Mouse (Mus musculus): ENCODE measurements around the gene Hrh1. TPM values are rescaled to one million over a fixed set of nuclear protein-coding genes. Genes with fewer than 3 reads are reported as not detected.

The Hrh1 gene
- 0.75 TPM in 1 of 2 replicates, not detected in the other for polyA plus RNA-seq (2012; ENCODE audit: insufficient read depth, insufficient read length, missing spikeins)

DNA sequence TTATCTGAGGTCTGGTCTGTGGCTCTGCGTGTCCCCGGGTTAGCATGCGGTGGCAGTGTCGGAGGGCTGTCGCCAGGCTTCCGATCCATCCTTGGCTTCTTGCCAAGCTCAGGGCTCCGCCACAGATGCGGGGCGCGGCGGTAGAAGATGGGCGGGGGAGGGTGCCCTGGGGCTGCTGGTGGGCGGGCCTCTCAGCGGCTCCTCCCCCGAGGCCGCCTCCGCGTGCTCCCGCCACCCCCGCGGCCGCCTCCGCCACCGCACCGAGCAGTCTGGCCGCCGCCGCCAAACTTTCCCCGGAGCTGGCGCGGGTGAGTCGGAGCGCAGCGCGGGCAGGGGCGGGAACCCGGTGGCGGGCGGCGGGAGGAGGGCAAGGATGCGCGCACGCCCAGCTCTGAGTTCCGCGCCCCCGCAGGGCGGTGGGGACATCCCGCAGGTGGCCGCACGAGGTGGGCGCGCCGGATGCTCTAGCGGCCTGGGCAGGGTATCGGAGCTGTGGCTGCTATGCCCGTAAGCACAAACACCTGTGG lies at the start of gene Hrh1:
Gene Hrh1 (plus strand): TSS at position 246 of the 527 bp plus-strand sequence.
- H3K4me3 ChIP-seq (ENCODE audit: insufficient read depth, low read depth, low read length), result peak within 1 kb of the TSS; percentile 43
- peak within 1 kb of the TSS; percentile 39; the same call in 1 of the 2 replicates for H3K27ac ChIP-seq (replicated peaks; ENCODE audit: low read depth, low read length)
- no peaks in the 10 kb centered on the region for H3K4me1 ChIP-seq (ENCODE audit: control insufficient read depth, insufficient read depth, insufficient read length, low read length)

DNA sequence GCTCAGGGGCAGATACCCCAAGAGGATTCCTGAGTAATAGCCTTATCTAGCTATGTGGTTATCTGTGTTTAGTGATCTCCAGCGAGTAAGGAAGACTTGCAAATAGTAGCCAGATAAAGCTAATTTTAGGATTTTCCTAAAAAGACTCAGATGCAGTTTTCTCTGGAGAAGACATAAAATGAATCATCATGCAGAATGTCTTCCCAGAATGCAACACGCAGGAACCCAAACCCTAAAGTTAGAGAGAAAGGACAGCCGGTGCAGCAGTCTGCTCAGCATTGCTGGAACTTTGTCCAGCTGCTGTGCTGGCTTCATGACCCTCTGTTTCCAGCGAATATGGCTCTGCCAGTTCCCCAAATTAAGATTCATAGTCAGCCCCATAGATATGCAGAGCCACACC lies 43.1 kb upstream of the Hrh1 start:
- Histone ChIP-seq H3K27ac (replicated peaks; ENCODE audit: low read depth, low read length) (no peak overlapping the region), H3K4me3 (ENCODE audit: insufficient read depth, low read depth, low read length) (no peak overlapping the region), H3K4me1 (ENCODE audit: control insufficient read depth, insufficient read depth, insufficient read length, low read length) (0 out of 2 replicates have a peak, but pooled peaks cover 4% of the 10 kb centered on the region)

DNA sequence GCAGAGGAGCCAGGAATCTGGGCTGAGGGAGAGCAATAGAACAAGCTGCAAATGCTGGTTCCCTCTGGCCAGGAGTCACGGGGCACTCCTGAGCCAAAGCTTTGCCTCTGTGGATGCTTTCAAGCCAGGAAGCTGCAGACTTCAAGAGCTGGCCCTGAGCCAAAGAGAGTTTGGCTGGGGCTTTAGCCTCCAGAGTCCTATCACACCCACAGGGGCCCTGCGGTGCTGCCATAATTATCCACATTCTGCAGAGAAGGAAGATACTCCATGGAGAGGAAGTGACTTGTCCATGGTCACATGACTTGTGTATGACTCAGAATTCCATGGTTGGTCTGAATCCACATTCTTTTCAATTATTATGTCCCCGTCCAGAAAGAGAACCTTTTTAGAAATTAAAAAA lies 39.6 kb upstream of the Hrh1 start:
- Histone ChIP-seq H3K27ac (replicated peaks; ENCODE audit: low read depth, low read length) (no peak overlapping the region), H3K4me3 (ENCODE audit: insufficient read depth, low read depth, low read length) (no peak overlapping the region), H3K4me1 (ENCODE audit: control insufficient read depth, insufficient read depth, insufficient read length, low read length) (0 out of 2 replicates have a peak, but pooled peaks cover 4% of the 10 kb centered on the region)

DNA sequence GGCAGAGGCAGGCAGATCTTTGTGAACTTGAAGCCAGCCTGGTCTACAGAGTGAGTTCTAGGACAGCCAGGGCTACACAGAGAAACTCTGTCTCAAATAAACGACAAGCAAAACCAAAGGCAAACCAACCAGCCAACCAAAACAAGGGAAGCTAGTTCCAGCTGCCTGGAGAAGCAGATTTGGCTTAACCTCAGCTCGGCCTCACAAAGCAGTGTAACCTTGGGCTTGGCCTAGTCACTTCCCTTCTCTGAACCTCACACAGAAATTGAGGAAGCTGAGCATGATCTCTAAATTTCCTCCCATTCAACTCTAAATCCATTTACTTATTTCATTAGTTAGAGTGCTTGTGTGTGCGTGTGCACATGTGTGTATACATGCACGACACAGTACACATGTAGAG lies 35.4 kb upstream of the Hrh1 start:
- Histone ChIP-seq H3K4me1 (ENCODE audit: control insufficient read depth, insufficient read depth, insufficient read length, low read length) (peaks cover 6% of the 10 kb centered on the region; the same call in 1 of the 2 replicates), H3K27ac (replicated peaks; ENCODE audit: low read depth, low read length) (peak overlapping the region; percentile 32; the same call in 1 of the 2 replicates), H3K4me3 (ENCODE audit: insufficient read depth, low read depth, low read length) (no peak overlapping the region)

DNA sequence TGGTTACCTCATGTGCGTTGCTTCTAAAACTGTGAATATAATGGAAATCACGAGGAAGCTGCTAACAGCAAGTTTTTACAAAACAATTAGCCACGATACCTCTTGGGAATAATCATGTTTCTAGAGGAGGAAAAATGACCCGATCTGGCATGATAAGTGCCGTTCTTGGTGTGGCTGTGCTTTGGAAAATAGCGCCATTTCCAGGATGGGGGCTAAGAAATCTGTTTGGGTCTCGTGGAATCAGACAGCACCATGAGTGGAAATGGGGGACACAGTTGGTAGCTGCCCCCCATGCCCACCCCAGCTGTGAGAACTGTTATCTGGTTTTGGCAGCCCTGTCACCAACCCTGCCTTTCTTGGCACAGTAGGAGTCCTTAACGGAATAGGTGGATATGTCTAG lies 34.0 kb upstream of the Hrh1 start:
- Histone ChIP-seq H3K4me1 (ENCODE audit: control insufficient read depth, insufficient read depth, insufficient read length, low read length) (peaks cover 3% of the 10 kb centered on the region; the same call in 1 of the 2 replicates), H3K4me3 (ENCODE audit: insufficient read depth, low read depth, low read length) (no peak overlapping the region), H3K27ac (replicated peaks; ENCODE audit: low read depth, low read length) (no peak overlapping the region)

DNA sequence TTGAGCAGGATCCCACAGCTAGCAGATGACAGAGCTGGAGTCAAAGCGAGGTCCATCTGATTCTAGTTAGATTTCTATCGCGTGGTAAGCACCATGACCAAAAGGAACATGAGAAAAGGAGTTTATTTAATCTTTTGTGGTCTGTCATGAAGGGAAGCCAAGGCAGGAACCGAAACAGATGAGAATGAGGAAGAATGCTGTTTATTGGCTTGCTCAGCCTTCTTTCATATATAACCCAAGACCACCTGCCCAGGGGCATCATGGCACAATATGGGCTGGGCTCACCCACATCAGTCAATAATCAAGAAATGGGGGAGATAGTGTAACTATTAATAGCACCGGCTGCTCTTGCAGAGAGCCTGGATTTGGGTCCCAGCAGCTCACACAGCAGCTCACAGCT lies 33.0 kb upstream of the Hrh1 start:
- Histone ChIP-seq H3K4me3 (ENCODE audit: insufficient read depth, low read depth, low read length) (no peak overlapping the region), H3K27ac (replicated peaks; ENCODE audit: low read depth, low read length) (peak overlapping the region; percentile 40; the same call in 1 of the 2 replicates), H3K4me1 (ENCODE audit: control insufficient read depth, insufficient read depth, insufficient read length, low read length) (peaks cover 3% of the 10 kb centered on the region; the same call in 1 of the 2 replicates)

DNA sequence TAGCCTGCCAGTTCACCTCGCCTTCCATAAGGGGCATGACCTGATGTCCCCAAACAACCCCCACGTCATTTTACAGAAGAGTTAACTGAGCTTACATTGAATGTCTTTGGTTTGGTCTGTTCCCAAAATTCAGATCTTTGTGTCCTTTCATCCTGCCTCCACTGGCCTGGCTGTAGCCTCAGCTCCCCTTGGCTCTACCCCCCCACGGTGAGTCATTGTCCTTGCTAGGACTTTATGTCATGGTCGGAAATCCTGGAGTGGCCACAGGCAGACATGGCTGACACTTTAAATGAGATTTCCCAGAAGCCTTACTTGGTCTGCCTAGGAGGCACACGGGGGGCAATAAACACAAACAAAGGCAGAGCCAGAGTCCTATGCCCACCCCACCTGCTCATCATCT lies 31.5 kb upstream of the Hrh1 start:
- H3K4me1 ChIP-seq (ENCODE audit: control insufficient read depth, insufficient read depth, insufficient read length, low read length), result peaks cover 3% of the 10 kb centered on the region; the same call in 1 of the 2 replicates
- H3K4me3 ChIP-seq (ENCODE audit: insufficient read depth, low read depth, low read length), result no peak overlapping the region
- no peak overlapping the region for H3K27ac ChIP-seq (replicated peaks; ENCODE audit: low read depth, low read length)

DNA sequence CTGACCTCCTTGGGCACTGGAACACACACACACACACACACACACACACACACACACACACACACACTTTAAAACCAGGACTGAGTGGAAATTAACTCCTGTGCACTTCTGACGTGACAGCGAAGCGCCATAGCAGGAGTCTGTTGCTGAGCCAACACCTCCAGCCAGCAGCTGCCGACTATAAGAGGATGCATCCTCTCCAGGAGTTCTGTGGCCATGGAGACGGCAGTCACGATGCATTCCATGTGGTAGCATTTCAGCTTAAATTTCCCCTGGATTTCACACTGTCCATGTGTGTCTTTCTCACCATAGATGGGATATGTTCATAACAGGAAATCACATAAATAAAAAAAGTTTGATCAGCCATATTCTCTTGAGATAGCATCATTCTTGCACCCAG lies 30.1 kb upstream of the Hrh1 start:
- no peak overlapping the region for H3K4me3 ChIP-seq (ENCODE audit: insufficient read depth, low read depth, low read length)
- peaks cover 3% of the 10 kb centered on the region; the same call in 1 of the 2 replicates for H3K4me1 ChIP-seq (ENCODE audit: control insufficient read depth, insufficient read depth, insufficient read length, low read length)
- H3K27ac ChIP-seq (replicated peaks; ENCODE audit: low read depth, low read length), result no peak overlapping the region

DNA sequence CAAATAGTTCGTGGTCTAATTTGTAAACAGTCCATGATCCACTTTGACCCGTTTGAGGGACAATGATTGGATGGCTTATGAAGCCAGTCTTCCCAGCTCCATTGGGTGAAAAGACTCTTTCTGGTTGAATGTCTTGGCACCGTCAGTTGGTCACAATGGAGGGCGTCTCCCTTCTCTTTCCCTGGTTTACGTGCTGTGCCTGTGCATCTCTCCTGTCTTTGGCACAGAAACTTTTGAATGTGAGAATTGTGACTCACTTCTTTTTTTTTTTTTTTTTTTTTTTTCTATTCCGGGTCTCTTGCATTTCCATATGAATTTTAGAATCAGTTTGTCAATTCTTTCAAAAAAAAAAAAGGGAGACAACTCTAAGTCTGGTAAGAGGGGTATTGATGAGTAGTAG lies 29.5 kb upstream of the Hrh1 start:
- peaks cover 3% of the 10 kb centered on the region; the same call in 1 of the 2 replicates for H3K4me1 ChIP-seq (ENCODE audit: control insufficient read depth, insufficient read depth, insufficient read length, low read length)
- no peak overlapping the region for H3K4me3 ChIP-seq (ENCODE audit: insufficient read depth, low read depth, low read length)
- H3K27ac ChIP-seq (replicated peaks; ENCODE audit: low read depth, low read length), result no peak overlapping the region

DNA sequence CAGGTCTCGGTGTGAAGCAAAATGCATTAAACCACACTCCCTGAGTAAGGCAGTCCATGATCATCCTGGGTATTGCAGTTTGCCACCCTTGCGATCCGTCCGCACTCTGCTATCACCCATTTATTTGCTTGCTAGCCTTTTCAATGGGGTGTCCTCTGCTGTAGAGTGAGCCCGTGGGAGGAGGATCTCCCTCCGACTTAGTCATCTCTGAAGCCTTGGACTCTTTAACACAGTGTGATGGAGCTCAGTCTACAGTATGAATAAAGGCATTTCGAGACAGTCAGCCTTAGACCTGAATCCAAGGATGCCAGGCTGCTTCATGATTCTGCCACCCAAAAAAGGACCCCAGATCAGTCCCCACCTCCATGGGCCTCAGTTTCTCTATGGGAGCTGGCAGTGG lies 25.0 kb upstream of the Hrh1 start:
- Histone ChIP-seq H3K4me1 (ENCODE audit: control insufficient read depth, insufficient read depth, insufficient read length, low read length) (no peaks in the 10 kb centered on the region), H3K27ac (replicated peaks; ENCODE audit: low read depth, low read length) (no peak overlapping the region), H3K4me3 (ENCODE audit: insufficient read depth, low read depth, low read length) (no peak overlapping the region)

DNA sequence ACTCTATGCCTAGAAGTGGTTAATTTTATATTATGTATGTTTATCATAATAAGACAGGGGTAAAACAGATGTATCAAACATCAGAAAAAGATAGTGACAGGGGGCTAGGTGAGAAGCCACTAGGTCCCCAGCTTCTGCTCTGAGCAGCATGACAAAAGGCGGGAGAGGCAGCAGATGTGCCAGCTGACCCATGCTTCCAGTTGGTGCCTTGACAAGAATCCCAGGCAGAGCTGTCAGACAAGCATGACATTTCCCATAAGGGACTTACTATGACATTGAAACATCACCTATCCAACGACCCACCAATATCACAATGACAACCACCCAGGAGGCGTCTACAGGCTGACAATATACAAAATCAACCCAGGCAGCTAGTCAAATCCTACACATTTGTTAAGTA lies 16.9 kb upstream of the Hrh1 start:
- no peaks in the 10 kb centered on the region for H3K4me1 ChIP-seq (ENCODE audit: control insufficient read depth, insufficient read depth, insufficient read length, low read length)
- H3K4me3 ChIP-seq (ENCODE audit: insufficient read depth, low read depth, low read length), result no peak overlapping the region
- H3K27ac ChIP-seq (replicated peaks; ENCODE audit: low read depth, low read length), result no peak overlapping the region

DNA sequence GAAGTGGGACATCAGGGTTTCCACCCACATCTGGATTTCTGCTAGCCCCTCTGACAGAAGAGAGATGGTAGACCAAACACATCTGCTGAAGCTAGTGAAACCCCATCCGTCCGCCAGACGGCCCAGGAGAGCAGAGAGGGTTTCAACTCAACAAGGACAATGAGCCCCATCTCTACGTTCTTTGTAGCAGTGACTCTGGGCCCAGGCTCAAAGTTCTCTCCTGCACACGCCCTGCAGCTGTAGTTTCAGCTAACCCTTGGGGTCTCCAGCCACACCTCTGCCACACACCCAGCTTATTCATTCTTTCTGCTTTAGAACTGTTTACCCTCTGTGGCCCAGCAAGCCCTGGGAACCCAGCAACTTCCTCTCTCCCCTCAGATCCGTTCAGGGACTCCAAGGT lies 10.4 kb upstream of the Hrh1 start:
- Histone ChIP-seq H3K4me3 (ENCODE audit: insufficient read depth, low read depth, low read length) (no peak overlapping the region), H3K27ac (replicated peaks; ENCODE audit: low read depth, low read length) (no peak overlapping the region), H3K4me1 (ENCODE audit: control insufficient read depth, insufficient read depth, insufficient read length, low read length) (no peaks in the 10 kb centered on the region)

DNA sequence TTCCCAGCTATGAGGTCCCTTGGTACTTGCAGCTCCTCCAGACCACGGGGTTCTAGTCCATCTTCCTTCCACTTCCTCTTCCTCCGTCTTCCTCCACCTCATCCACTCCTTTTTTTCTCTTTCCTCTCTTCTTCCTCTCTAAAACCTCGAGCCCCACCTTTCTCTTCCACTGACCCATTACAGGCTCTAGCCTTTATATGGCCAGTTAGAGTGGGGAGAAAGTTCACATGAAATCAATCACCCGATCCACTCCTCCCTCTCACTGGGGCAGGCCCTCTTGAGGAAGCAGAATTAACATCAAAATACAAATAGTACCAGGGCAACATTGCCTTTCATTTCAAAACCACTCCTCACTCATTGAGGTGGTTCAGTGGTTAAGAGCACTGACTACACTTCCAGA lies 9.9 kb upstream of the Hrh1 start:
- Histone ChIP-seq H3K27ac (replicated peaks; ENCODE audit: low read depth, low read length) (no peak overlapping the region), H3K4me3 (ENCODE audit: insufficient read depth, low read depth, low read length) (no peak overlapping the region), H3K4me1 (ENCODE audit: control insufficient read depth, insufficient read depth, insufficient read length, low read length) (no peaks in the 10 kb centered on the region)

DNA sequence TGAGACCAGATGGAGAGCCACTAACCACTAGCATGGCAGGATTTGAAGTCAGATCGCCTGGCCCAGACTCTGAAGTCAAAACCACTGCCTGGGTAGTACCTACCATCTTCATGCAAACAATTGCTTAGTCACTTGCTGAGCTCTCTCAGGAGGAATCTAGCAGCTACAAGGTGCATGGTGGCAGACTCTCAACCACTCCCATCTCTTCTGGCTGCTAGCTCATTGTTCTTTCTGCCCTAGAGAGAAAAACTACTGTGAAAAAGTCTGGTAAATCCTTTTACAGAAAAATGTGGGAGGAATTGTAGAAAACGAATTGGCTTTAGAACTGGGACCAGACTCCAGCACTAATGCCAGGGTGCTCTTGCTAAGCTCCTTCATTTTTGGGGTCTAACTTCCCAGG lies 7.6 kb upstream of the Hrh1 start:
- Histone ChIP-seq H3K27ac (replicated peaks; ENCODE audit: low read depth, low read length) (no peak overlapping the region), H3K4me3 (ENCODE audit: insufficient read depth, low read depth, low read length) (no peak overlapping the region), H3K4me1 (ENCODE audit: control insufficient read depth, insufficient read depth, insufficient read length, low read length) (no peaks in the 10 kb centered on the region)

DNA sequence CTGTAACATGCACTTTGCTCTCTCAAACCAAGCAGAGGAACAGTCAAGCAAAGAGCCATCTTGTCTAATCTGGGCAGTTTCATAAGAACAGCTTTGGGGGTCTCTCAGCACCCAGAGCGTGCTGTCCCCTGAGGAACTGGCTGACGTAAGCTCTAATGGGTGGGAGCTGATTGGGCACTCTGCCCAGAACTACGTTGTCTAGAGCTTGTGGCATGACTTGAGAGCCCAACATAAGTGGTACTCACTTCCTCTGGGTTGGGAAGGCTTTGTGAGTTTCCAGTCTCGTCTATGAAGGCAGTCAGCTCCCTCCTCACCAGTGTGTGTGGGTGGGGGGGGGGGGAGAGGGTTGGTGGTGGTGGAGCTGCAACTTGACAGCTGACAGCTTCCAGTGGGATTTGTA lies 2.8 kb upstream of the Hrh1 start:
- Histone ChIP-seq H3K27ac (replicated peaks; ENCODE audit: low read depth, low read length) (no peak overlapping the region), H3K4me1 (ENCODE audit: control insufficient read depth, insufficient read depth, insufficient read length, low read length) (no peaks in the 10 kb centered on the region), H3K4me3 (ENCODE audit: insufficient read depth, low read depth, low read length) (no peak overlapping the region)

DNA sequence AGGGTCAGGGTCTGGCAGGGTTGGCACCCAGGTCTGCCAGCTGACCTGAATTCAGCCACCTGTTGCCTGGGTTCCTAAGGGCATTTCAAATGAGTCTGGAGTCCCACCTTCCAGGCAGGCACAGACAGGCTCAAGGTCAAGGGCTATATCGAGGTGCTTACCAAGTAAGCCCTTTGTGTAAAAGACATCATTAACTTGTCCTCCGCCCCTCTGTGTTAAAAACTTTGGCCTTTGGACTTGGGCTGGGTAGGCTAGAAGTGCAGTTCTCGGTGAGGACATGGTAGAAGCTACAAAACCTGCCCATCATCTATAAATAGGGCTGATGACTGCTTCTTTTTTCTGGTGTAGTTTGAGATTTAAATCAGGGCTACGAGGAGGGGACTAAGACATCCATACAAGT lies 1.1 kb upstream of the Hrh1 start:
- H3K4me1 ChIP-seq (ENCODE audit: control insufficient read depth, insufficient read depth, insufficient read length, low read length), result no peaks in the 10 kb centered on the region
- H3K27ac ChIP-seq (replicated peaks; ENCODE audit: low read depth, low read length), result peak overlapping the region; percentile 39; the same call in 1 of the 2 replicates
- no peak overlapping the region for H3K4me3 ChIP-seq (ENCODE audit: insufficient read depth, low read depth, low read length)
